Mouse (Mus musculus) left cerebral cortex, adult 6 months (tissue): ENCODE results near the gene Ndc80. TPM values are rescaled to one million over a fixed set of nuclear protein-coding genes. Genes with fewer than 3 reads are reported as not detected.

ENCODE experiments used
- long read RNA-seq, 2 experiments: library from polyadenylated mRNA; unstranded; transcript quantifications; one replicate each; pipeline ENCODE4 v2.0.0; 2019 to 2020
- polyA plus RNA-seq: library from polyadenylated mRNA; unstranded; fragments of <200 nt; fragmentation: Nextera tagmentation; gene quantifications from 2 replicates; pipeline ENCODE4 v1.2.3, GENCODE M21; 2021

Ndc80 gene
- polyA plus RNA-seq, result 0.20 and 0.34 TPM in 2 replicates
- long read RNA-seq, experiment 1, partial matches to known transcripts, result 0 of 1 reads
- long read RNA-seq, experiment 1, other reads (novel, unspliced or antisense), result 0 of 1 reads
- long read RNA-seq, experiment 2, result 0 reads

GRCm38 (mm10) chr17:71526711-71527564 is at the start of gene Ndc80:
Gene Ndc80, minus strand, starts transcription at chr17:71526857.

GRCm38 (mm10) chr17:71551757-71552451 is 25.2 kb upstream of the Ndc80 start, which contains the start of gene Spdya:
Gene Spdya, plus strand, starts transcription at chr17:71552061.

GRCm38 (mm10) chr17:71474762-71475704 is 51.6 kb downstream of the Ndc80 start, which contains the start of gene Smchd1:
Gene Smchd1, minus strand, starts transcription at chr17:71475343.

GRCm38 (mm10) chr17:71459818-71460217 is 66.8 kb downstream of the Ndc80 start, which contains the start of gene Gm4707:
Gene Gm4707, minus strand, starts transcription at chr17:71459918.

Other genes with a start within 250 kb of the Ndc80 start
- gene Emilin2, start 214.9 kb downstream of the Ndc80 start, polyA plus RNA-seq, result 0.89 and 1.3 TPM in 2 replicates
- gene Gm4707, start 66.9 kb downstream of the Ndc80 start, polyA plus RNA-seq, result not detected in 2 replicates
- 9.9 and 24.2 TPM in 2 replicates for gene Smchd1, start 51.5 kb downstream of the Ndc80 start, polyA plus RNA-seq
- 1.8 and 3.1 TPM in 2 replicates for gene Spdya, start 25.2 kb upstream of the Ndc80 start, polyA plus RNA-seq
- 10.4 and 16.9 TPM in 2 replicates for gene Wdr43, start 89.0 kb upstream of the Ndc80 start, polyA plus RNA-seq
- 0.56 and 0.63 TPM in 2 replicates for gene Togaram2, start 146.4 kb upstream of the Ndc80 start, polyA plus RNA-seq
- gene Pcare, start 226.0 kb upstream of the Ndc80 start, polyA plus RNA-seq, result 0.06 and 0.08 TPM in 2 replicates
- 9.1 and 32.4 TPM in 2 replicates for gene Clip4, start 241.6 kb upstream of the Ndc80 start, polyA plus RNA-seq